Mouse (Mus musculus) lung, postnatal 0 days (tissue): Measurements from ENCODE around the gene Sh3bp2. TPM values are rescaled to one million over a fixed set of nuclear protein-coding genes. Genes with fewer than 3 reads are reported as not detected.
A peak's percentile ranks its signal among the peaks of the same experiment; 100 is the strongest.

ENCODE experiments used
- ATAC-seq: fragments of 200-750 bp; cut with Nextera tagmentation; 2 replicates; pipeline ENCODE4 v1.8.0; 2017; ENCODE audit warnings: moderate library complexity
- DNase-seq: peaks from one replicate; pipeline ENCODE4 v3.0.0-alpha.2; 2016; ENCODE audit warnings: low spot score
- H3K27ac ChIP-seq: fragments of 300-500 bp; sonication (generic); 2 replicates; pipeline ENCODE4 v1.5.1; 2014; ENCODE audit warnings: antibody characterized with exemption, mild to moderate bottlenecking, low read length, mixed read lengths
- H3K27me3 ChIP-seq: fragments of 300-500 bp; sonication (generic); replicated peaks from 2 replicates; pipeline ENCODE4 v1.6.1; 2014; ENCODE audit warnings: low read length, mixed read lengths; ENCODE audit not compliant: insufficient read depth
- H3K36me3 ChIP-seq: fragments of 300-500 bp; sonication (generic); 2 replicates; pipeline ENCODE4 v1.6.1; 2014; ENCODE audit warnings: low read length, mixed read lengths; ENCODE audit not compliant: insufficient read depth
- H3K4me1 ChIP-seq: fragments of 300-500 bp; sonication (generic); 2 replicates; pipeline ENCODE4 v1.6.1; 2014; ENCODE audit warnings: antibody characterized with exemption, low read depth, low read length, mixed read lengths; ENCODE audit not compliant: insufficient read depth
- H3K4me2 ChIP-seq: fragments of 300-500 bp; sonication (generic); replicated peaks from 2 replicates; pipeline ENCODE4 v1.6.1; 2014; ENCODE audit warnings: low read depth, mild to moderate bottlenecking, low read length, moderate library complexity, mixed read lengths
- H3K4me3 ChIP-seq: fragments of 300-500 bp; sonication (generic); 2 replicates; pipeline ENCODE4 v1.5.1; 2014; ENCODE audit warnings: low read depth, low read length
- H3K9ac ChIP-seq: fragments of 300-500 bp; sonication (generic); replicated peaks from 2 replicates; pipeline ENCODE4 v1.6.1; 2014; ENCODE audit warnings: low read depth, mild to moderate bottlenecking
- H3K9me3 ChIP-seq: fragments of 300-500 bp; sonication (generic); 2 replicates; pipeline ENCODE4 v1.6.1; 2016; ENCODE audit warnings: low read length, mixed read lengths
- CTCF ChIP-seq: IDR thresholded peaks from 2 replicates; pipeline ENCODE4 v1.5.1; 2016; ENCODE audit warnings: antibody characterized with exemption, mild to moderate bottlenecking
- EP300 ChIP-seq: IDR thresholded peaks from 2 replicates; pipeline ENCODE4 v1.6.1; 2016; ENCODE audit warnings: antibody characterized with exemption, mild to moderate bottlenecking, control low read depth
- WGBS: fragments of 180-500 bp; shearing (Covaris S2); extraction: QIAGEN DNeasy Blood & Tissue Kit; methylation state at CpG from one replicate; pipeline ENCODE4 v1.1.7; 2014; 5-methylcytosine and 5-hydroxymethylcytosine counted together
- polyA plus RNA-seq: library from polyadenylated mRNA; unstranded; fragments of >200 nt; fragmentation: Nextera tagmentation; extraction: Ambion mirVana; gene quantifications from 2 replicates; pipeline ENCODE4 v1.2.1, GENCODE M21; 2015

The Sh3bp2 gene
- polyA plus RNA-seq, 1 experiment from 2014 or later = 7.7 TPM

GRCm38 (mm10) chr5:34530687-34531086 lies 5.0 kb downstream of the Sh3bp2 start:
- no peaks in the 10 kb centered on the region for H3K36me3 ChIP-seq
- H3K9ac ChIP-seq = no peak overlapping the region
- 0 out of 2 replicates have a peak overlapping the region, but pooled peaks have one; percentile 2 for H3K27ac ChIP-seq
- no peak overlapping the region for H3K4me3 ChIP-seq
- H3K27me3 ChIP-seq = no peaks in the 10 kb centered on the region
- H3K9me3 ChIP-seq = no peaks in the 10 kb centered on the region
- WGBS = 41% methylated on average over 4 of the region's 4 CpGs
- DNase-seq = no peak
- H3K4me2 ChIP-seq = no peak overlapping the region
- no peaks in the 10 kb centered on the region; the same call in 1 of the 2 replicates for H3K4me1 ChIP-seq
- TF ChIP-seq EP300 (no peak), CTCF (no peak)
- ATAC-seq = no peak

DNA sequence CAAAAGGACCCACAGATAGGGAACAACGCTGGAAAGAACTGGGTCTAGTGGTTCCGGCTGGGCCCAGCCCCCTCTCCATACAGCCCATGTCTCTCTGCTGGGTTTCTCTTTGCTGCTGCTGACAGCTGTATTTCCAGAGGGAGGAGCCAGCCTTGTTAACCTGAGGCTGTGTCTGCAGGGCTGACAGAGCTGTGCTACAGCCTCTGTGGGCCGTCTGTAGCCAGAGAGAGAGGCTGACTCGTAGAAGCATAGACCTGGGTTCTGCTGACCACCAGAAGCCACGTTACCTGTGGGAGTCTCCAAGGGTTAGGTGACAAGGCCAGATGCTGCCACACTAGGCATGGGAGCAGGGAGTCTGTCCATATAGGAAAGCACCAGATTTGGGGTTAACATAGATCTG lies 7.4 kb downstream of the Sh3bp2 start:
- TF ChIP-seq EP300 (no peak), CTCF (no peak)

GRCm38 (mm10) chr5:34533820-34534219 lies 8.2 kb downstream of the Sh3bp2 start:
- no peak for DNase-seq
- Histone ChIP-seq H3K27me3 (no peaks in the 10 kb centered on the region), H3K4me3 (no peak overlapping the region), H3K4me1 (no peaks in the 10 kb centered on the region), H3K9ac (no peak overlapping the region), H3K9me3 (no peaks in the 10 kb centered on the region), H3K27ac (no peak overlapping the region), H3K36me3 (no peaks in the 10 kb centered on the region), H3K4me2 (no peak overlapping the region)
- WGBS = 60% methylated on average over 3 of the region's 3 CpGs
- peak; percentile 49 for ATAC-seq
- TF ChIP-seq CTCF (no peak), EP300 (no peak)

More for the DNA sequence above, 7.4 kb downstream of the Sh3bp2 start:
- Histone ChIP-seq H3K27ac (no peak overlapping the region), H3K4me1 (no peaks in the 10 kb centered on the region), H3K9me3 (no peaks in the 10 kb centered on the region), H3K4me2 (no peak overlapping the region), H3K27me3 (no peaks in the 10 kb centered on the region), H3K36me3 (no peaks in the 10 kb centered on the region), H3K9ac (no peak overlapping the region), H3K4me3 (no peak overlapping the region)
- ATAC-seq (no peak), DNase-seq (no peak)
- whole genome bisulfite sequencing = 60% methylated on average over 5 of the region's 5 CpGs

DNA sequence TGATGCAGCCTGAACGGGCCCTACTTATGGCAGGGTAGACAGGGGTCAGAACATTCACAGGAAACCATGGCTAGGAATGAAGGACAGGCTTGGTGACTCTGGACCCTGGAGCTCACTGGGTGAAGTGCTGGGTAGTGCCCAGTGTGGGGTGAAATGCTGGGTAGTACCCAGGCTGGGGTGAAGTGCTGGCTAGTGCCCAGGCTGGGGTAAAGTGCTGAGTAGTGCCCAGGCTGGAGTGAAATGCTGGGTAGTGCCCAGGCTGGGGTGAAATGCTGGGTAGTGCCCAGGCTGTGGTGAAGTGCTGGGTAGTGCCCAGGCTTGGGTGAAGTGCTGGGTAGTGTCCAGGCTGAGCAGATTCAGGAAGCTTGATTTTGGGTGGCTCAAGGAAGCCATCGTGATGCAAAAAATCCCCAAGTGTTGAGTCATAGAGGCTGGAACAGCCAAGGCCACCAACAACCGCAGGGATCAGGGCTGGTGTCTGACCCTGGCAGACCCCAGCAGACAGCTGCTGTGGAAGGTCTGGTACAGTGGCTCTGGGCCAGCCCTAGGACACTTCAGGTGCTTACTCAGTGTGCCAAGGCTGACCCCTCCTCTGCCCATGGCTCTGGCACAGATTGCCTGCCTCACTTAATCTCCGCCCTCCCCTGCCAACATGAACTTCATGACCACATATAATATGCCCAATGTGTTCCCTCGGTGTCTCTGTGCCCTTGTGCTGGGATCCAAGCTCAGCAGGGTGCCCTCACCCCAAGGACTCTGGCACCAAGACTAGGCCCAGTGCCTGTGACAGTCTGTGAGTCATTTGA lies 9.3 kb downstream of the Sh3bp2 start:
- Histone ChIP-seq H3K4me2 (no peak overlapping the region), H3K9me3 (no peaks in the 10 kb centered on the region), H3K4me3 (no peak overlapping the region), H3K27me3 (no peaks in the 10 kb centered on the region), H3K9ac (no peak overlapping the region), H3K27ac (no peak overlapping the region), H3K36me3 (no peaks in the 10 kb centered on the region), H3K4me1 (no peaks in the 10 kb centered on the region)
- TF ChIP-seq CTCF = no peak
- TF ChIP-seq EP300 = no peak
- peak; percentile 38 for DNase-seq
- peak; percentile 32 for ATAC-seq
- 57% methylated on average over 5 of the region's 5 CpGs for WGBS

DNA sequence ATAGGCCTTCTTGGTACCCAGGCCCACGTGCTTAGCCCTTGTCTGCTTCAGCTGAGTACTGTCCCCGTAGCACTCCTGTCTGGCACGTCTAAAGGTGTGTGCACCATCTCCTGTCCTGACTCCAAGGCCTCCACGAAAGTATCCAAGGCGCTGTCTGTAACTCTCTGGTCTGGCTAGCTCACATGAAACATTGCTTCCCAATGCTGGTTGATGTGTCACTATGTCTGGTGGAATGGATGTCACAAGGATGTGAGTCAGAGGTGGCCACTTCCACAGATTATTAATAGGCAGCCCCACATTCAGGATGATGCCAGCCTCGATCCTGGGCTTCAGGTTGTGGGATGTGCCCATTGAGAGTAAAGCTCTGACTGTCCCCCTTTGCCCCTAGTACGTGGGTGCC lies 10.2 kb downstream of the Sh3bp2 start:
- TF ChIP-seq CTCF (no peak), EP300 (no peak)
- Histone ChIP-seq H3K4me2 (no peak overlapping the region), H3K4me1 (no peaks in the 10 kb centered on the region), H3K9me3 (no peaks in the 10 kb centered on the region), H3K27ac (no peak overlapping the region), H3K4me3 (no peak overlapping the region), H3K9ac (no peak overlapping the region), H3K27me3 (no peaks in the 10 kb centered on the region), H3K36me3 (no peaks in the 10 kb centered on the region)
- WGBS = 76% methylated on average over 7 of the region's 7 CpGs
- DNase-seq (no peak), ATAC-seq (no peak)

- no peak overlapping the region for H3K4me3 ChIP-seq
- no peaks in the 10 kb centered on the region for H3K4me1 ChIP-seq
- no peak for DNase-seq
- H3K27me3 ChIP-seq = no peaks in the 10 kb centered on the region
- H3K36me3 ChIP-seq = no peaks in the 10 kb centered on the region
- H3K9ac ChIP-seq = no peak overlapping the region
- no peak overlapping the region for H3K4me2 ChIP-seq
- ATAC-seq = no peak
- H3K9me3 ChIP-seq = no peaks in the 10 kb centered on the region
- H3K27ac ChIP-seq = no peak overlapping the region
- TF ChIP-seq CTCF (no peak), EP300 (no peak)
- 55% methylated on average over 7 of the region's 7 CpGs for WGBS
Measured at GRCm38 (mm10) chr5:34538079-34538478, 12.4 kb downstream of the Sh3bp2 start.
